Mouse (Mus musculus): ENCODE results near the gene A630076J17Rik.

Gene A630076J17Rik

GRCm38 (mm10) chr3:107230527-107230926, at the start of gene A630076J17Rik:
Gene A630076J17Rik (plus strand): TSS chr3:107230614.
- peak in 1 of 2 experiments; percentile 17 for DNase-seq (ENCODE audit: low spot score in 2 of 2)

- no peak for DNase-seq (ENCODE audit: low spot score in 2 of 2)
Observed at GRCm38 (mm10) chr3:107180860-107181259, 49.6 kb upstream of the A630076J17Rik start.

- DNase-seq (ENCODE audit: low spot score in 2 of 2), result no peak
Observed at GRCm38 (mm10) chr3:107182756-107183155, 47.7 kb upstream of the A630076J17Rik start, which contains the start of gene Kcna10. Gene Kcna10 (plus strand): TSS chr3:107183056.

GRCm38 (mm10) chr3:107183178-107183577, 47.2 kb upstream of the A630076J17Rik start:
- peak in 1 of 2 experiments; percentile 42 for DNase-seq (ENCODE audit: low spot score in 2 of 2)

GRCm38 (mm10) chr3:107185597-107185996, 44.8 kb upstream of the A630076J17Rik start:
- no peak for DNase-seq (ENCODE audit: low spot score in 2 of 2)

GRCm38 (mm10) chr3:107187022-107187421, 43.4 kb upstream of the A630076J17Rik start:
- DNase-seq (ENCODE audit: low spot score in 2 of 2), result no peak

GRCm38 (mm10) chr3:107188226-107188899, 42.1 kb upstream of the A630076J17Rik start:
- DNase-seq (ENCODE audit: low spot score in 2 of 2), result peak in 1 of 2 experiments; percentile 5

GRCm38 (mm10) chr3:107201310-107202180, 28.9 kb upstream of the A630076J17Rik start:
- DNase-seq (ENCODE audit: low spot score in 2 of 2), result no peak

GRCm38 (mm10) chr3:107204413-107204812, 26.0 kb upstream of the A630076J17Rik start:
- DNase-seq (ENCODE audit: low spot score in 2 of 2), result no peak

- DNase-seq (ENCODE audit: low spot score in 2 of 2), result no peak
Observed at GRCm38 (mm10) chr3:107205170-107205569, 25.2 kb upstream of the A630076J17Rik start.

- DNase-seq (ENCODE audit: low spot score in 2 of 2), result peak; percentile 33 to 64
Observed at GRCm38 (mm10) chr3:107205994-107206393, 24.4 kb upstream of the A630076J17Rik start.

GRCm38 (mm10) chr3:107206490-107207150, 23.8 kb upstream of the A630076J17Rik start:
- DNase-seq (ENCODE audit: low spot score in 2 of 2), result no peak

- peak in 1 of 2 experiments; percentile 5 for DNase-seq (ENCODE audit: low spot score in 2 of 2)
Observed at GRCm38 (mm10) chr3:107207625-107208253, 22.7 kb upstream of the A630076J17Rik start.

- no peak for DNase-seq (ENCODE audit: low spot score in 2 of 2)
Observed at GRCm38 (mm10) chr3:107214606-107215005, 15.8 kb upstream of the A630076J17Rik start.

- no peak for DNase-seq (ENCODE audit: low spot score in 2 of 2)
Observed at GRCm38 (mm10) chr3:107216400-107217100, 13.9 kb upstream of the A630076J17Rik start.

GRCm38 (mm10) chr3:107217101-107217480, 13.3 kb upstream of the A630076J17Rik start:
- no peak for DNase-seq (ENCODE audit: low spot score in 2 of 2)

GRCm38 (mm10) chr3:107218572-107218971, 11.8 kb upstream of the A630076J17Rik start:
- DNase-seq (ENCODE audit: low spot score in 2 of 2), result no peak

GRCm38 (mm10) chr3:107221608-107222007, 8.8 kb upstream of the A630076J17Rik start, which contains the start of gene Cym:
Gene Cym (minus strand): TSS chr3:107221732.
- no peak for DNase-seq (ENCODE audit: low spot score in 2 of 2)

GRCm38 (mm10) chr3:107223230-107223629, 7.2 kb upstream of the A630076J17Rik start:
- no peak for DNase-seq (ENCODE audit: low spot score in 2 of 2)

- DNase-seq (ENCODE audit: low spot score in 2 of 2), result peak in 1 of 2 experiments; percentile 62
Observed at GRCm38 (mm10) chr3:107225820-107226219, 4.6 kb upstream of the A630076J17Rik start.

GRCm38 (mm10) chr3:107229221-107229620, 1.2 kb upstream of the A630076J17Rik start:
- no peak for DNase-seq (ENCODE audit: low spot score in 2 of 2)
